Comparison of ENCODE assay signal across 12 mouse cellular contexts in genomic region chr16:31543499-31544170, GRCm38 (mm10).
"Had no signal": no experiment of that assay in that cellular context is flagged by ENCODE, and none has a peak within 500 bp of the region (broad histone marks: within the 10 kb centered on the region; RNA-seq: fewer than 3 reads in every experiment).

No protein-coding gene starts in this region.

- H3K9me3 ChIP-seq: kidney, embryonic 15.5 days; liver, embryonic 15.5 days; midbrain, embryonic 13.5 days had no signal

- H3K27ac ChIP-seq: kidney, embryonic 15.5 days; liver, embryonic 15.5 days; midbrain, embryonic 13.5 days had no signal

- ATAC-seq: midbrain, embryonic 13.5 days had no signal

- H3K4me2 ChIP-seq: kidney, embryonic 15.5 days; liver, embryonic 11.5 days; liver, embryonic 15.5 days; midbrain, embryonic 13.5 days had no signal

- DNase-seq: kidney, adult 2 months; kidney, postnatal 14 days; lung, adult 2 months; lung, postnatal 14 days; right cerebral cortex, adult 18-20 months; right cerebral cortex, postnatal 25 days; thymus, adult 18-20 months; thymus, postnatal 14 days had no signal

- H3K4me1 ChIP-seq: liver, embryonic 15.5 days had no signal

- H3K36me3 ChIP-seq: kidney, embryonic 15.5 days; liver, embryonic 15.5 days; midbrain, embryonic 13.5 days had no signal

- H3K4me3 ChIP-seq: kidney, embryonic 15.5 days; liver, embryonic 15.5 days; midbrain, embryonic 13.5 days had no signal

- H3K9ac ChIP-seq: kidney, embryonic 15.5 days; liver, embryonic 15.5 days; midbrain, embryonic 13.5 days had no signal
